Mouse (Mus musculus): ENCODE data around the gene Lilra5. TPM values are rescaled to one million over a fixed set of nuclear protein-coding genes. Genes with fewer than 3 reads are reported as not detected.

The Lilra5 gene
- polyA plus RNA-seq (2015; fragmentation: Nextera tagmentation; extraction: Ambion mirVana), result 0.23 and 0.27 TPM in 2 replicates

DNA sequence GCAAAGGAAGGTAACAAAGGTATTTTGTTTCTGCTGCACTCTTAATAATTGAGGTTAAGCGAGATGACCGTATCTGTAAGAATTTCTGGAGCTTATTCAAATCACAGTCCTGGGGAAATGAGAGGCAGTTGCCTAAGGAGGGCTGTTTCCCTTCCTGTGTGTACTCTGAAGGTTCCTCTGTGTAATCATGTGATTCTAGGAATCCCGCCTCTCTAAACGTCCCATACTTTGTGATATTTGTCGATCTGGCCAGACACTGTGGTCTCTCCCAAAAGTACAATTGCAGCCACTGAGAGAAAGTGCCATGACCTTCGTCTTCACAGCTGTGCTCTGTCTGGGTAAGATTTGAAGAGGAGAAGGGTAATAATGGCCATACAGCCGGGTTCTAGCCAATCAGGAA lies at the start of gene Lilra5:
Gene Lilra5, plus strand, starts transcription at position 301 of the 400 bp plus-strand sequence.

Other genes starting within 250 kb of the Lilra5 start
- gene Lair1, start 174.6 kb upstream of the Lilra5 start, polyA plus RNA-seq (2015; fragmentation: Nextera tagmentation; extraction: Ambion mirVana), result 0.67 and 3.2 TPM in 2 replicates
- gene Ttyh1, start 118.3 kb upstream of the Lilra5 start, polyA plus RNA-seq (2015; fragmentation: Nextera tagmentation; extraction: Ambion mirVana), result 2.1 and 3.8 TPM in 2 replicates
- gene Leng8, start 100.7 kb upstream of the Lilra5 start, polyA plus RNA-seq (2015; fragmentation: Nextera tagmentation; extraction: Ambion mirVana), result 28.5 and 29.3 TPM in 2 replicates
- gene Leng9, start 87.4 kb upstream of the Lilra5 start, polyA plus RNA-seq (2015; fragmentation: Nextera tagmentation; extraction: Ambion mirVana), result 4.5 TPM in 2 replicates
- gene Cdc42ep5, start 72.9 kb upstream of the Lilra5 start, polyA plus RNA-seq (2015; fragmentation: Nextera tagmentation; extraction: Ambion mirVana), result 86.7 and 89.6 TPM in 2 replicates
- not detected in 2 replicates for gene Ncr1, start 100.0 kb downstream of the Lilra5 start, polyA plus RNA-seq (2015; fragmentation: Nextera tagmentation; extraction: Ambion mirVana)
- gene Gp6, start 160.0 kb downstream of the Lilra5 start, polyA plus RNA-seq (2015; fragmentation: Nextera tagmentation; extraction: Ambion mirVana), result 0.13 and 0.37 TPM in 2 replicates
- 19.3 and 21.4 TPM in 2 replicates for gene Rdh13, start 207.9 kb downstream of the Lilra5 start, polyA plus RNA-seq (2015; fragmentation: Nextera tagmentation; extraction: Ambion mirVana)
- 7.6 and 9.7 TPM in 2 replicates for gene Eps8l1, start 222.9 kb downstream of the Lilra5 start, polyA plus RNA-seq (2015; fragmentation: Nextera tagmentation; extraction: Ambion mirVana)

Data from urinary bladder, postnatal 0 days (tissue).